Mouse (Mus musculus) liver, adult 2 months (tissue): ENCODE measurements around the gene Nampt. TPM values are rescaled to one million over a fixed set of nuclear protein-coding genes. Genes with fewer than 3 reads are reported as not detected.

ENCODE experiments used
- DNase-seq: peaks from one replicate; pipeline ENCODE4 v3.0.0-alpha.2; 2011; ENCODE audit warnings: low read depth, low spot score; ENCODE audit errors: extremely low read depth
- H3K27ac ChIP-seq: fragments of 200-500 bp; replicated peaks from 2 replicates; pipeline ENCODE4 v1.5.1; 2012; ENCODE audit warnings: low read depth, mild to moderate bottlenecking, control low read depth, inconsistent platforms, low read length; ENCODE audit not compliant: insufficient read depth
- H3K27me3 ChIP-seq: fragments of 200-500 bp; 2 replicates; pipeline ENCODE4 v1.6.1; 2012; ENCODE audit warnings: mild to moderate bottlenecking, moderate library complexity, low read length, inconsistent platforms; ENCODE audit not compliant: control insufficient read depth, insufficient read depth
- H3K36me3 ChIP-seq: fragments of 200-500 bp; 2 replicates; pipeline ENCODE4 v1.6.1; 2012; ENCODE audit warnings: low read length, inconsistent platforms; ENCODE audit not compliant: control insufficient read depth, insufficient read depth
- H3K4me1 ChIP-seq: fragments of 200-500 bp; 2 replicates; pipeline ENCODE4 v1.6.1; 2011; ENCODE audit warnings: low read length; ENCODE audit not compliant: control insufficient read depth, insufficient read depth
- H3K4me3 ChIP-seq: fragments of 200-500 bp; 2 replicates; pipeline ENCODE4 v1.5.1; 2011; ENCODE audit warnings: low read depth, mild to moderate bottlenecking, control low read depth, low read length, moderate library complexity; ENCODE audit not compliant: insufficient read depth
- H3K79me2 ChIP-seq: fragments of 200-500 bp; 2 replicates; pipeline ENCODE4 v1.6.1; 2012; ENCODE audit warnings: inconsistent platforms, mild to moderate bottlenecking, low read length, moderate library complexity; ENCODE audit not compliant: control insufficient read depth, insufficient read depth
- H3K9ac ChIP-seq: fragments of 200-500 bp; 2 replicates; pipeline ENCODE4 v1.6.1; 2012; ENCODE audit warnings: low read depth, mild to moderate bottlenecking, control low read depth, inconsistent platforms, low read length
- CTCF ChIP-seq: fragments of 200-500 bp; IDR thresholded peaks from 2 replicates; pipeline ENCODE4 v1.5.1; 2011; ENCODE audit warnings: low read depth, low read length, control low read depth
- POLR2A ChIP-seq: fragments of 200-500 bp; IDR thresholded peaks from 2 replicates; pipeline ENCODE4 v1.6.1; 2011; ENCODE audit warnings: low read length, control low read depth; ENCODE audit not compliant: insufficient read depth; ENCODE audit errors: extremely low read depth
- WGBS: fragments of 180-500 bp; shearing (Covaris S2); methylation state at CpG from one replicate; pipeline ENCODE4 v1.1.7; 2018; 5-methylcytosine and 5-hydroxymethylcytosine counted together
- polyA plus RNA-seq: library from polyadenylated mRNA; depleted of rRNA; stranded (reverse); fragments of >200 nt; gene quantifications from 2 replicates; pipeline ENCODE4 v1.2.3, GENCODE M21; 2012
- total RNA-seq: library from RNA; depleted of rRNA; stranded (reverse); fragments of >200 nt; gene quantifications from 2 replicates; pipeline ENCODE4 v1.2.3, GENCODE M21; 2014

Nampt gene
- total and polyA plus RNA-seq, 2 experiments, result 9.5 to 75.6 TPM

- WGBS, result 54% methylated on average over 4 of the region's 4 CpGs
- DNase-seq, result peak; percentile 62
- Histone ChIP-seq H3K9ac (0 out of 2 replicates have a peak overlapping the region, but pooled peaks have one; percentile 24), H3K4me3 (no peak overlapping the region), H3K27me3 (no peaks in the 10 kb centered on the region), H3K27ac (no peak overlapping the region), H3K4me1 (peaks cover 15% of the 10 kb centered on the region), H3K79me2 (peaks cover 32% of the 10 kb centered on the region; the same call in 1 of the 2 replicates), H3K36me3 (peaks cover 13% of the 10 kb centered on the region; the same call in 1 of the 2 replicates)
- no peak for TF ChIP-seq POLR2A
Measured at GRCm38 (mm10) chr12:32822066-32822465, 2.7 kb downstream of the Nampt start.

GRCm38 (mm10) chr12:32824586-32824985 is 5.2 kb downstream of the Nampt start:
- Histone ChIP-seq H3K4me1 (peaks cover 29% of the 10 kb centered on the region), H3K4me3 (no peak overlapping the region), H3K27ac (no peak overlapping the region), H3K79me2 (peaks cover 37% of the 10 kb centered on the region), H3K36me3 (peaks cover 13% of the 10 kb centered on the region; the same call in 1 of the 2 replicates), H3K9ac (no peak overlapping the region), H3K27me3 (no peaks in the 10 kb centered on the region)
- 97% methylated on average over 6 of the region's 6 CpGs for WGBS
- no peak for TF ChIP-seq CTCF
- TF ChIP-seq POLR2A, result no peak
- no peak for DNase-seq

GRCm38 (mm10) chr12:32826971-32827370 is 7.6 kb downstream of the Nampt start:
- H3K27ac ChIP-seq, result no peak overlapping the region
- TF ChIP-seq CTCF, result peak; percentile 74
- TF ChIP-seq POLR2A, result no peak
- no peak overlapping the region for H3K4me3 ChIP-seq
- DNase-seq, result peak; percentile 62
- peaks cover 19% of the 10 kb centered on the region for H3K36me3 ChIP-seq
- H3K79me2 ChIP-seq, result peaks cover 38% of the 10 kb centered on the region
- H3K9ac ChIP-seq, result no peak overlapping the region
- no peaks in the 10 kb centered on the region for H3K27me3 ChIP-seq
- H3K4me1 ChIP-seq, result peaks cover 28% of the 10 kb centered on the region
- 10% methylated on average over 3 of the region's 3 CpGs for WGBS

GRCm38 (mm10) chr12:32828137-32828760 is 8.9 kb downstream of the Nampt start:
- 42% methylated on average over 8 of the region's 8 CpGs for WGBS

GRCm38 (mm10) chr12:32829321-32830090 is 10.2 kb downstream of the Nampt start:
- peak; percentile 89 for DNase-seq
- 60% methylated on average over 9 of the region's 9 CpGs for WGBS
- H3K4me3 ChIP-seq, result no peak overlapping the region
- no peak overlapping the region for H3K9ac ChIP-seq
- H3K4me1 ChIP-seq, result peaks cover 23% of the 10 kb centered on the region
- peak overlapping the region; percentile 16; the same call in 1 of the 2 replicates for H3K27ac ChIP-seq
- H3K36me3 ChIP-seq, result peaks cover 26% of the 10 kb centered on the region
- TF ChIP-seq POLR2A (no peak), CTCF (no peak)
- peaks cover 27% of the 10 kb centered on the region for H3K79me2 ChIP-seq
- no peaks in the 10 kb centered on the region for H3K27me3 ChIP-seq

More at GRCm38 (mm10) chr12:32828137-32828760, 8.9 kb downstream of the Nampt start:
- H3K36me3 ChIP-seq, result peaks cover 24% of the 10 kb centered on the region
- TF ChIP-seq POLR2A (no peak), CTCF (no peak)
- H3K27ac ChIP-seq, result peak overlapping the region; percentile 44
- no peaks in the 10 kb centered on the region for H3K27me3 ChIP-seq
- peaks cover 24% of the 10 kb centered on the region for H3K4me1 ChIP-seq
- peak; percentile 42 for DNase-seq
- H3K9ac ChIP-seq, result peak overlapping the region; percentile 50; the same call in 1 of the 2 replicates
- no peak overlapping the region for H3K4me3 ChIP-seq
- H3K79me2 ChIP-seq, result peaks cover 33% of the 10 kb centered on the region

GRCm38 (mm10) chr12:32832076-32832475 is 12.7 kb downstream of the Nampt start:
- peaks cover 9% of the 10 kb centered on the region for H3K79me2 ChIP-seq
- H3K36me3 ChIP-seq, result peaks cover 42% of the 10 kb centered on the region
- no peak overlapping the region for H3K4me3 ChIP-seq
- no peak overlapping the region for H3K27ac ChIP-seq
- no peak overlapping the region for H3K9ac ChIP-seq
- H3K4me1 ChIP-seq, result peaks cover 16% of the 10 kb centered on the region
- no peaks in the 10 kb centered on the region for H3K27me3 ChIP-seq
- no peak for DNase-seq
- TF ChIP-seq CTCF, result no peak
- TF ChIP-seq POLR2A, result no peak
- WGBS, result 95% methylated on average over 3 of the region's 3 CpGs
